ENCODE assay signal across 7 mouse cellular contexts in genomic region chr15:87544401-87545129, GRCm38 (mm10). TPM values are rescaled to one million over a fixed set of nuclear protein-coding genes. Genes with fewer than 3 reads are reported as not detected.
DNase-seq lines count a peak whose midpoint lies in the region; ATAC-seq and TF ChIP-seq lines count a peak whose summit lies in the region.

No protein-coding gene starts in this region.

- no peaks in the 10 kb centered on the region for H3K9me3 ChIP-seq in heart, embryonic 12.5 days (replicated peaks)
- no peaks in the 10 kb centered on the region for H3K9me3 ChIP-seq in limb, embryonic 10.5 days (replicated peaks)

- no peak for TF ChIP-seq POLR2A in testis, adult 2 months (IDR thresholded peaks at IDR 0.05; ENCODE audit: control insufficient read depth, low read depth, low read length)

- TF ChIP-seq CTCF in testis, adult 2 months (IDR thresholded peaks at IDR 0.05; ENCODE audit: control insufficient read depth, insufficient read depth, insufficient replicate concordance, low read depth, low read length), result no peak

- peaks cover 11% of the 10 kb centered on the region for H3K4me1 ChIP-seq in testis, adult 2 months (ENCODE audit: control insufficient read depth, insufficient read depth, low read length)
- peaks cover 5% of the 10 kb centered on the region; the same call in 1 of the 2 replicates for H3K4me1 ChIP-seq in heart, embryonic 12.5 days (replicated peaks)
- H3K4me1 ChIP-seq in limb, embryonic 10.5 days, result peaks cover 33% of the 10 kb centered on the region

- no peak overlapping the region for H3K27ac ChIP-seq in testis, adult 2 months (ENCODE audit: control insufficient read depth, insufficient read depth, low read depth, low read length)
- no peak overlapping the region for H3K27ac ChIP-seq in heart, embryonic 12.5 days (ENCODE audit: poor library complexity, severe bottlenecking)
- H3K27ac ChIP-seq in limb, embryonic 10.5 days, result peak overlapping the region; percentile 75

- peak overlapping the region; percentile 71 for H3K4me3 ChIP-seq in testis, adult 2 months (ENCODE audit: control insufficient read depth, low read depth, low read length)
- peak overlapping the region; percentile 56 for H3K4me3 ChIP-seq in heart, embryonic 12.5 days
- H3K4me3 ChIP-seq in limb, embryonic 10.5 days, result peak overlapping the region; percentile 64

- peak; percentile 63 for ATAC-seq in heart, embryonic 12.5 days (ENCODE audit: insufficient number of reproducible peaks, low FRiP score)
- ATAC-seq in erythroid progenitor cell, adult 5-6 weeks (replicated peaks; ENCODE audit: low FRiP score, poor library complexity, severe bottlenecking), result no peak

- under 1% methylated on average over 65 of the region's 84 CpGs for WGBS in heart, embryonic 12.5 days
- under 1% methylated on average over 84 of the region's 84 CpGs for WGBS in limb, embryonic 10.5 days

- peak overlapping the region; percentile 42; the same call in 1 of the 2 replicates for H3K9ac ChIP-seq in heart, embryonic 12.5 days

- no peaks in the 10 kb centered on the region for H3K27me3 ChIP-seq in testis, adult 2 months (ENCODE audit: control insufficient read depth, insufficient read depth, low read length)
- H3K27me3 ChIP-seq in heart, embryonic 12.5 days (replicated peaks), result peaks cover 98% of the 10 kb centered on the region
- peaks cover 76% of the 10 kb centered on the region for H3K27me3 ChIP-seq in limb, embryonic 10.5 days (ENCODE audit: low read depth, poor library complexity, severe bottlenecking)

- peak overlapping the region; percentile 92 for H3K4me2 ChIP-seq in heart, embryonic 12.5 days

- no peaks in the 10 kb centered on the region for H3K36me3 ChIP-seq in testis, adult 2 months (ENCODE audit: control insufficient read depth, insufficient read depth, low read length)
- no peaks in the 10 kb centered on the region for H3K36me3 ChIP-seq in heart, embryonic 12.5 days
- H3K36me3 ChIP-seq in limb, embryonic 10.5 days, result no peaks in the 10 kb centered on the region

- DNase-seq in testis, postnatal 10 days (ENCODE audit: low spot score), result no peak
- DNase-seq in cerebellum, postnatal 36 days, result peak; percentile 57 to 62
- peak; percentile 79 for DNase-seq in limb, embryonic 10.5 days (ENCODE audit: low spot score)
- peak; percentile 79 for DNase-seq in neural tube, embryonic 10.5 days (ENCODE audit: extremely low spot score, low spot score)

RNA-seq across cellular contexts. Expression of gene Fam19a5, which starts 0.5 kb away (rescaled TPM):
- 0.55 and 0.68 TPM in 2 replicates for polyA plus RNA-seq in testis, adult 2 months (2012; rRNA removed)
- polyA plus RNA-seq in heart, embryonic 12.5 days (2016; fragmentation: Nextera tagmentation; extraction: Ambion mirVana), result 0.95 and 1.3 TPM in 2 replicates
- polyA plus RNA-seq in limb, embryonic 10.5 days (2016; fragmentation: Nextera tagmentation; extraction: Ambion mirVana), result 2.2 and 3.0 TPM in 2 replicates
- total RNA-seq in erythroid progenitor cell, adult 5-6 weeks (2015; ENCODE audit: low replicate concordance), result not detected in 2 replicates
- not detected in 2 replicates for total RNA-seq in erythroid progenitor cell, adult 5-6 weeks (2017; ENCODE audit: low replicate concordance)
